Mouse (Mus musculus) thymus, postnatal 4 days (tissue): ENCODE results near the gene Hist1h2be.
"Not testable (repeated sequence)": the region's sequence is repeated elsewhere in the genome, so short reads cannot be mapped to it uniquely, and the experiment has no call there.

ENCODE experiments used
- DNase-seq: peaks from one replicate; pipeline ENCODE4 v3.0.0; 2021

The Hist1h2be gene

GRCm38 (mm10) chr13:23591886-23592285 lies 29.0 kb downstream of the Hist1h2be start:
- not testable (repeated sequence) for DNase-seq

- DNase-seq: no peak
These were observed 29.7 kb downstream of the Hist1h2be start for GRCm38 (mm10) chr13:23591206-23591605.

GRCm38 (mm10) chr13:23586940-23587225 lies 34.0 kb downstream of the Hist1h2be start:
- DNase-seq: no peak

DNA sequence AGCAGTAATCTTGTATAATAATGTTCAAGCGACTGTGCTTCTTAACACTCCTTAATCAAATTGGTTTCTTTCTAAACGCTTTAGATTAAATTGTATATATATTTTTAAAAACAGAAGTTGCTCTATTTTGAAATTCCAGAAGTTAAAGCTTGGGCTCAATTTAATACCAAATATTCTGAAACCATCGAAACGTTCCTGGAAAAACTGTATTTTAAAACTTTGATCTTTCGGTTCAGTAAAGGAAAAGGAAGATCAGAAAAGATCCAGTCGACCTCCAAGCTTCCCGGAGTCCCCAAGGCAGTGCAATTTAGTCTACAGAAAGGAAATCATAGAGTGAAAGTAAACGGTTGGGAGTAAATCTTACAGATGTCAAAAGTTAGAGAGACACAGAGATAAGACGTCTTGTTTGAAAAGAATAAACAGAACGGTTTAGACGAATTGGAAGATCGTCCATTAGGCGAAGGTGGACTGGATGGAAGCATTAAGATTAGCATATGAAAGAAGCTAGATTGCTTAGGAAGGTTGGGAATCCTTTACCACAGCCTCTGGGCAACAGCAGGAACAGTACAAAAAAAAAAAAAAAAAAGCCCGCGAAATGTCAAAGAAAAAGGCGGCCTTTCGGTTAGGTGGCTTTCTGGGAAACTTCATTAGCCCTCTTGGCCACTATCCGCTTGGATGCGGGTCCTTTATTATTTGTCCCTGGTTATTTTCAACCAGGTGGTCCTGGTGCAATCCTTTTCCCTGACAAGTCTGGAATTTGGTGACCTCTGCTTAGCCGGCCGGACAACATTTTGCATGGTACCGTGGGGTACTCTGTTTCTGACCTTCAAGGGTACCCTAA lies 34.6 kb downstream of the Hist1h2be start:
- peak; percentile 33 for DNase-seq

DNA sequence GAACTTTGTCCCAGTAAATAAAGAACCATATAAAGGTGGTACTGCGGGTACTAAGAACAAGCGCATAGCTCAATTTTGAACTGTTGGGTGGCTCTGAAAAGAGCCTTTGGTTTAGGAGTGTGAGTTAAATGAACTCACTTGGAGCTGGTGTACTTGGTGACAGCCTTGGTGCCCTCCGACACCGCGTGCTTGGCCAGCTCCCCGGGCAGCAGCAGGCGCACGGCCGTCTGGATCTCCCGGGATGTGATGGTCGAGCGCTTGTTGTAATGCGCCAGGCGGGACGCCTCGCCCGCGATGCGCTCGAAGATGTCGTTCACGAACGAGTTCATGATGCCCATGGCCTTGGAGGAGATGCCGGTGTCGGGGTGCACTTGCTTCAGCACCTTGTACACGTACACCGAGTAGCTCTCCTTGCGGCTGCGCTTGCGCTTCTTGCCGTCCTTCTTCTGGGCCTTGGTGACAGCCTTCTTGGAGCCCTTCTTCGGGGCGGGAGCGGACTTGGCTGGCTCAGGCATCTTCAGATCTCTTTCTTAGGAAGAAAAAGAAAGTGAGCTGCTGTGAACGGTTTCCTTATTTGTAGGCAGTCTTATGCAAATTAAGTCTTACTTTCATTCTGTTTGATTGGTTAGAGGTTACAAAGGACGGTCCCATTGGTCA lies 35.4 kb downstream of the Hist1h2be start:
- DNase-seq: peak; percentile 77

- peak; percentile 81 for DNase-seq
These were observed 35.9 kb downstream of the Hist1h2be start for GRCm38 (mm10) chr13:23585029-23585441.

DNA sequence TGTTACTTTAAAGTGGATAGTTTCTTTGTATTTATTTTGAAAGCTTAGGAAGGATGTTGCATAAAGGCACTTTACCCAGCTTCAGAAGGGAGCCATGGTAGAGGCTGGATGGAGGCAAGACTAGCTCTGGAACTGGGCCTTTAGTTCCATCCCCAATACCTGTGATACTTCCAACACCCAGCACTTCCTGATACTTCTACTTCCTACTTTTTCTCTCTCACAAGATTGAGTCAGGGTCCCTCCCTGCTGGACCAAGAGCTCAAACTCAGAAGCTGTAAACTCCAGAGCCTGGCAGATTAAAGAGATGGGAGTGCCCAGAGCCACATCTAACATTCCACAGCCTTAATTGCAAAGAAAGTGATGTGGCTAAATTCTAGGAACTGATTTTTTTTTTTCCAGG lies 36.6 kb downstream of the Hist1h2be start:
- DNase-seq: peak; percentile 30

- DNase-seq: peak; percentile 24
These were observed 37.4 kb downstream of the Hist1h2be start for GRCm38 (mm10) chr13:23583387-23584068.

DNA sequence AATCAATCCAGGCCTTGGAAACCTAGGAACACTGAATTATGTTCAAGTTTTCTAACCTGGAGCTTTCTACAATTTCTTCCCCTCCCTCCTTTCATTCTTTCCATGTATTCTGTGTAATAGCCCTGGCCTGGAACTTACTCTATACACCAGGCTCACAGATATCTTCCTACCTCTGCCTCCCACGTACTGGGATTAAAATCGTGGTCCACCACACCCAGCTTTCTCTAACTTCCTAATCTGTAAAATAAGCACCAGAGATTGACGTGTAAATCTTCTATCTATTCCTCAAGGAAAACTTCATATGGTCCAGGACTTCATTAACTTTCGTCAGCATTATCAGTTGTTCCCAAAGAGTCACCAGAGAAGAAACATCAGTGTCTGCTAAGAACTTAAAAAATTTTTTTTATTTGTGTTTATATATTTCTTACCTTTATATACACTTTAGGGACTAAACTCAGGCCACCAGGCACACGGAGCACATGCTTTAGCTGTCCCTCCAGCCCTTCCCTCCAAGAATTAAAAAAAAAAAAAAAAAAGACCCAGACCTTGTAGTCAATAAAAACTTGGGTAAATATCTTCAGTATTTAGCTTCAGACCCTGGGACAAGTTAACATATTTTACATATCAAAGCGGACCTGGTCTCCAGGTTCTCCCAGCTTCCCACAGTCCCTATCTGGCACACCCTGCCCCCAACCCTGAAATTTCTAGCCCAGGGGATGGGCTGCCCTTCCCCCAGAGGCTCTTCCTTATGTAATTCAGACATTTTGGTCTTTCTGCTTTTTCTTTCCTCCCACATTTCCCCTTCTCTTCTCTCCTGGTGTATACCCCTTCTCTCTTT lies 38.5 kb downstream of the Hist1h2be start:
- peak; percentile 26 for DNase-seq

GRCm38 (mm10) chr13:23581408-23582218 lies 39.3 kb downstream of the Hist1h2be start, which contains the start of gene Hist1h4d:
Hist1h4d (plus strand) TSS chr13:23581598.
- peak; percentile 91 for DNase-seq

- no peak for DNase-seq
These were observed 43.1 kb downstream of the Hist1h2be start for GRCm38 (mm10) chr13:23577835-23578234.

GRCm38 (mm10) chr13:23576906-23577639 lies 43.9 kb downstream of the Hist1h2be start:
- no peak for DNase-seq

DNA sequence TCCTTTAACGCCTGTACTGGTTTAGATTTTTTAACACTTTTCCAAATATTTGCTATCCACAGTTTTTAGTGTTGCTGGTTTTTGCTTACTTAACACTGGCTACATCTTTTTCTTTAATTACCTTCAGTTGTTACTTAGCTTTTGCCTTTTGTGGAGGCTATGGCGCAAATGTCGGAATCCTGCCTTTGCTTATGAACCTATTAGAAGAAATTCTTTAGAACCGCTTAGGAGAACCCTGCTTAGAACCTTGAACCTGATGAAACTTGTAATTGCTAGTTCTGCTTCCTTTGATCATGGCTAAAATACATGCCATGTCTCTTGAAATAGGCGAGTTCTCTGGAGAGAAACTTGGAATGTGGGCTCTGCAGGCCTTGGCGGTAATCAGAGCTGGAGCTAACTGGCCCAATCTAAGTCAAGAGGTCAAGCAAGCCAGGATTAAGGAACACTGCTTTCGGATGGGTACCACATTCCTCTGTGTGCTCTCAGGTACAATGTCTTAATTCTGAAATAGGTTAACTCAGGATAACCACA lies 44.5 kb downstream of the Hist1h2be start:
- DNase-seq: no peak

DNA sequence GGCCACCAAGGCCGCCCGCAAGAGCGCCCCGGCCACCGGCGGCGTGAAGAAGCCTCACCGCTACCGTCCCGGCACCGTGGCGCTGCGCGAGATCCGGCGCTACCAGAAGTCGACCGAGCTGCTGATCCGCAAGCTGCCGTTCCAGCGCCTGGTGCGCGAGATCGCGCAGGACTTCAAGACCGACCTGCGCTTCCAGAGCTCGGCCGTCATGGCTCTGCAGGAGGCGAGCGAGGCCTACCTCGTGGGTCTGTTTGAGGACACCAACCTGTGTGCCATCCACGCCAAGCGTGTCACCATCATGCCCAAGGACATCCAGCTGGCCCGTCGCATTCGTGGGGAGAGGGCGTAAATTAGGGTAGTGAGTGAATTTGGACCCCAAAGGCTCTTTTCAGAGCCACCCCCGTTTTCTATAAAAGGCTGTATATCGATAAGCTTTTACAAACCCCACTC lies 45.0 kb downstream of the Hist1h2be start:
- peak; percentile 41 for DNase-seq

DNA sequence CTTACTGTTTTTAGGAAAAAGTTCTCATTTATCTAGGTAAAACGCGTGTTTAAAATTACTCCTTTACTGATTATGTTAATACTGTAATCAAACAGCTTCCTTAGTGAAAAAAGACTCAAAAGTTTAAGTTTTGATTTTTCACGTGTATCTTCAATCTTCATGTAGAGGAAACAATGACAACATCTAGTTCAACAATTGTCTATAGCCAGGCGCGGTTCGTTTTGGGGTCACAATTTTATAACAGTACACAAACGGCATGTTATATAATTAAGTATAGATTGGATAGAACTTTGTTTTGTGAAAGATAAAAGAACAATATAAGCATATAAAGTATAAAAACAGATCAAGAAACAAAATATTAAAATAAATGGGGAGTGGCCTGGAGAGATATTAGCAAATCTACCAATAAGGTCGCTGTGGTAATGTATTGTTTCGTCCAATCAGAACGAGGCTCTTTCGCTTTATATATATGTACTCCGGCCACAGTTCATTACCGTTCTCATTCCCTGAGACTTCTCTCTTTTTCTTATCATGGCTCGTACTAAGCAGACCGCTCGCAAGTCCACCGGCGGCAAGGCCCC lies 45.6 kb downstream of the Hist1h2be start, which contains the start of gene Hist1h3d:
Hist1h3d (plus strand) TSS at position 493 of the 581 bp plus-strand sequence.
- peak; percentile 40 for DNase-seq

GRCm38 (mm10) chr13:23574546-23575170 lies 46.3 kb downstream of the Hist1h2be start:
- DNase-seq: not testable (repeated sequence)

DNA sequence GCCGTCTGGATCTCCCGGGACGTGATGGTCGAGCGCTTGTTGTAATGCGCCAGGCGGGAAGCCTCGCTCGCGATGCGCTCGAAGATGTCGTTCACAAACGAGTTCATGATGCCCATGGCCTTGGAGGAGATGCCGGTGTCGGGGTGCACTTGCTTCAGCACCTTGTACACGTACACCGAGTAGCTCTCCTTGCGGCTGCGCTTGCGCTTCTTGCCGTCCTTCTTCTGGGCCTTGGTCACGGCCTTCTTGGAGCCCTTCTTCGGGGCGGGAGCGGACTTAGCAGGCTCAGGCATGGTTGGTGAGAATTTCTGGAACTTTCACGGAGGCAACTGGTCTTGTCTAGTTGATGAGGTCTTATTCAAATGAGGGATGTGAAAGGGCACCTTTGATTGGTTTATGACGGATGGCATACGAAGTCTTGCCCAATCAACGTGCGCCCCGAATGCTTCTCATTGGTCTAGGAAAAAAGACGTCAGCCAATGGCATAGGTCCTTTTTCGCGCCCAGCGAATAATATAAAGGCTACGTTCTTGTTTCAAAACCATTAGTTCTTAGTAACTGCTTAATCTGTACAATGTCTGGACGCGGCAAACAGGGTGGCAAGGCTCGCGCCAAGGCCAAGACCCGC lies 46.9 kb downstream of the Hist1h2be start, which contains the start of the genes Hist1h2bf and Hist1h2ad:
Hist1h2bf (minus strand) TSS at position 299 of the 627 bp plus-strand sequence.
Hist1h2ad (plus strand) TSS at position 484 of the 627 bp plus-strand sequence.
- DNase-seq: peak; percentile 85

DNA sequence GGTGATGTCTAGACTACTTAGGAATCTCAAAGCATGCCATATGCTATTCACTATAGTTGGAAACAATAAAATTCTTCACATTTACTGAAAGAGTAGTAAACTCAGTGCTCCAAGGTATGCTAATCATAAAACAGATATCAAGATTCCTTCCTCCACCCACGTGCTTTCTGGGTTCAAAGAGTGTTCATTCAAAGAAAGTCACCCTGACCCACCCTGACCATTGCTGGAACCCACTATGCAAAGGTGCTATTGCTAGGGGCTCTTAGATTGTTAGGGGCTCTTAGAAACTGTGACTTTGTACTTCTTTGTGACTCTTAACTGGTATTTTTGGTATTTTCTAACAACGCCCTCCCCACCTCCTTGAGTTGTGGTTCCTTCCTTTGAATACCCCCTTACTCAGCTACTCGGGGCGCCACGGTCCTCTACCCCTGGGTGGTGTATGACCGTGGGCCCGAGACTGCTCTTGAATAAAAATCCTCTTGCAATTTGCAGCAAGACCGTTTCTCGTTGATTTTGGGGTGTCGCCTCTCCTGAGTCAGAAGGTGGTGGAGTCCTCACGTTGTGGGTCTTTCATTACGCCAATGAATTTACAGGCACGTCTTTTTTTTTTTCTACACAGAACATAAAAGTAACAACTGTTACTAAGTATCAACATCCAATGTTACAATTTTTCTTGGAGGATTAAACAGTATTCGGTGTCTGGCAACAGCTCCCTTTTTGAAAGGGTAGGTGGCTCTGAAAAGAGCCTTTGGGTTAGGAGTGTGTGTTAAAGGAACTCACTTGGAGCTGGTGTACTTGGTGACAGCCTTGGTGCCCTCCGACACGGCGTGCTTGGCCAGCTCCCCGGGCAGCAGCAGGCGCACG lies 47.7 kb downstream of the Hist1h2be start:
- DNase-seq: peak; percentile 49
